Mouse (Mus musculus) neural tube, embryonic 14.5 days (tissue): Measurements from ENCODE around the gene Gm20403. TPM values are rescaled to one million over a fixed set of nuclear protein-coding genes. Genes with fewer than 3 reads are reported as not detected.

ENCODE experiments used
- ATAC-seq: fragments of 200-750 bp; cut with Nextera tagmentation; 2 replicates; pipeline ENCODE4 v1.8.0; 2017; ENCODE audit warnings: low read depth, mild to moderate bottlenecking, moderate TSS enrichment, moderate library complexity
- H3K27ac ChIP-seq: fragments of 300-500 bp; sonication (generic); 2 replicates; pipeline ENCODE4 v1.5.1; 2014; ENCODE audit warnings: low read depth, mild to moderate bottlenecking, control low read depth, low read length, moderate library complexity, mixed read lengths
- H3K27me3 ChIP-seq: fragments of 300-500 bp; sonication (generic); 2 replicates; pipeline ENCODE4 v1.6.1; 2014; ENCODE audit warnings: low read length; ENCODE audit not compliant: control insufficient read depth, insufficient read depth
- H3K36me3 ChIP-seq: fragments of 300-500 bp; sonication (generic); 2 replicates; pipeline ENCODE4 v1.6.1; 2014; ENCODE audit warnings: low read length, mixed read lengths; ENCODE audit not compliant: control insufficient read depth, insufficient read depth
- H3K4me1 ChIP-seq: fragments of 300-500 bp; sonication (generic); 2 replicates; pipeline ENCODE4 v1.6.1; 2014; ENCODE audit warnings: low read length; ENCODE audit not compliant: control insufficient read depth, insufficient read depth
- H3K4me2 ChIP-seq: fragments of 300-500 bp; sonication (generic); 2 replicates; pipeline ENCODE4 v1.6.1; 2014; ENCODE audit warnings: mild to moderate bottlenecking, low read depth, low read length, control low read depth
- H3K4me3 ChIP-seq: fragments of 300-500 bp; sonication (generic); 2 replicates; pipeline ENCODE4 v1.5.1; 2014; ENCODE audit warnings: low read depth, low read length, control low read depth, mixed read lengths
- H3K9ac ChIP-seq: fragments of 300-500 bp; sonication (generic); replicated peaks from 2 replicates; pipeline ENCODE4 v1.6.1; 2014; ENCODE audit warnings: low read depth, mild to moderate bottlenecking, control low read depth, low read length, mixed read lengths
- H3K9me3 ChIP-seq: fragments of 300-500 bp; sonication (generic); 2 replicates; pipeline ENCODE4 v1.6.1; 2016; ENCODE audit warnings: low read length; ENCODE audit not compliant: control insufficient read depth
- WGBS: fragments of 180-500 bp; shearing (Covaris S2); extraction: QIAGEN DNeasy Blood & Tissue Kit; methylation state at CpG from one replicate; pipeline ENCODE4 v1.1.7; 2014; 5-methylcytosine and 5-hydroxymethylcytosine counted together
- polyA plus RNA-seq: library from polyadenylated mRNA; unstranded; fragments of >200 nt; fragmentation: Nextera tagmentation; extraction: Ambion mirVana; gene quantifications from 2 replicates; pipeline ENCODE4 v1.2.1, GENCODE M21; 2014

Gm20403 gene
- polyA plus RNA-seq: not detected in 2 replicates

DNA sequence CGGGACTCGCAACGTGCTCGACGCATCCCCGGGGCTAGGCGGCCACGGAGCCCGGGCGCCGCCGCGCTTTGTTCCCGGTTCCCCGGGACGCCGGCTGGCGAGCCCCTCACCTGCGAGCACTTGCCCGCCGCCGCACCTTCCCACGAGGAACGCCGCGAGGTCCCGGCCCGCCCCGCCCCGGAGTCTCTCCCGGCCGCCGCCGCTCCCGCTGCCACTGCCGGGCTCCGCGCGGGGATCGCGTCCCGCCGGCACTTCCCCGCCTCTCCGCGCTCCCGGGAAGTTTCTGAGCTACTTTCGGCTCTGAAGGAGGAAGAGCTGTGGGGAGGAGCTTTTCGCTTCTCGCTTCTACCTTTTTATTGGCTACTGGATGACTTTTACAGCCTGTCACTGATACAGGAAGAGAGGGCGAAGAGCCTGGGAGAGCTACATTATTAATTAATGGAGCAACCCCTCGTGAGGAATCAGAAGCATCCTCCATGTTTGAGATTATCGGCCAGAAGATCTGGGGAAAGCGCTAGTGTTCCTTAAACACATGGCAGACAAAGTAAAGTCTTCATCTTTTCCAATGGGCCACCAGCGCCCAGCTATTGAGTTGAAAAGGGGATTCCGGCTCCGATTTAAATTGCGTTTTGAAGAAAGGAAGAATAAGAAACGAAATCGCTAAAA lies at the start of gene Gm20403:
Gene Gm20403 (minus strand): TSS at position 478 of the 666 bp plus-strand sequence.
- H3K36me3 ChIP-seq: no peaks in the 10 kb centered on the region
- peak within 1 kb of the TSS; percentile 87 for H3K4me3 ChIP-seq
- peak within 1 kb of the TSS; percentile 83 for H3K4me2 ChIP-seq
- peak within 1 kb of the TSS; percentile 71 for H3K9ac ChIP-seq
- ATAC-seq: peak; percentile 81
- no peaks in the 10 kb centered on the region; the same call in 1 of the 2 replicates for H3K27me3 ChIP-seq
- WGBS: under 1% methylated on average over 42 of the region's 60 CpGs
- no peaks in the 10 kb centered on the region for H3K9me3 ChIP-seq
- H3K4me1 ChIP-seq: 0 out of 2 replicates have a peak, but pooled peaks cover 3% of the 10 kb centered on the region
- peak within 1 kb of the TSS; percentile 69 for H3K27ac ChIP-seq

GRCm38 (mm10) chr12:55027088-55027487 lies 40.8 kb upstream of the Gm20403 start:
- H3K4me3 ChIP-seq: no peak overlapping the region
- H3K9me3 ChIP-seq: no peaks in the 10 kb centered on the region
- H3K27me3 ChIP-seq: no peaks in the 10 kb centered on the region
- no peak overlapping the region for H3K9ac ChIP-seq
- no peak overlapping the region for H3K27ac ChIP-seq
- WGBS: 69% methylated on average over 3 of the region's 3 CpGs
- H3K36me3 ChIP-seq: no peaks in the 10 kb centered on the region
- H3K4me2 ChIP-seq: no peak overlapping the region
- no peaks in the 10 kb centered on the region for H3K4me1 ChIP-seq
- no peak for ATAC-seq

GRCm38 (mm10) chr12:55023284-55023683 lies 37.0 kb upstream of the Gm20403 start:
- H3K9me3 ChIP-seq: no peaks in the 10 kb centered on the region
- no peak overlapping the region for H3K27ac ChIP-seq
- H3K9ac ChIP-seq: no peak overlapping the region
- H3K4me1 ChIP-seq: no peaks in the 10 kb centered on the region
- ATAC-seq: no peak
- no peaks in the 10 kb centered on the region for H3K27me3 ChIP-seq
- no peaks in the 10 kb centered on the region for H3K36me3 ChIP-seq
- H3K4me2 ChIP-seq: no peak overlapping the region
- no peak overlapping the region for H3K4me3 ChIP-seq
- WGBS: 80% methylated on average over 2 of the region's 2 CpGs

- Histone ChIP-seq H3K4me3 (no peak overlapping the region), H3K4me1 (no peaks in the 10 kb centered on the region), H3K36me3 (no peaks in the 10 kb centered on the region), H3K4me2 (no peak overlapping the region), H3K9me3 (no peaks in the 10 kb centered on the region), H3K27ac (no peak overlapping the region), H3K27me3 (no peaks in the 10 kb centered on the region), H3K9ac (no peak overlapping the region)
- no peak for ATAC-seq
- 90% methylated on average over 7 of the region's 7 CpGs for WGBS
Observed at GRCm38 (mm10) chr12:55019421-55019877, 33.1 kb upstream of the Gm20403 start.

DNA sequence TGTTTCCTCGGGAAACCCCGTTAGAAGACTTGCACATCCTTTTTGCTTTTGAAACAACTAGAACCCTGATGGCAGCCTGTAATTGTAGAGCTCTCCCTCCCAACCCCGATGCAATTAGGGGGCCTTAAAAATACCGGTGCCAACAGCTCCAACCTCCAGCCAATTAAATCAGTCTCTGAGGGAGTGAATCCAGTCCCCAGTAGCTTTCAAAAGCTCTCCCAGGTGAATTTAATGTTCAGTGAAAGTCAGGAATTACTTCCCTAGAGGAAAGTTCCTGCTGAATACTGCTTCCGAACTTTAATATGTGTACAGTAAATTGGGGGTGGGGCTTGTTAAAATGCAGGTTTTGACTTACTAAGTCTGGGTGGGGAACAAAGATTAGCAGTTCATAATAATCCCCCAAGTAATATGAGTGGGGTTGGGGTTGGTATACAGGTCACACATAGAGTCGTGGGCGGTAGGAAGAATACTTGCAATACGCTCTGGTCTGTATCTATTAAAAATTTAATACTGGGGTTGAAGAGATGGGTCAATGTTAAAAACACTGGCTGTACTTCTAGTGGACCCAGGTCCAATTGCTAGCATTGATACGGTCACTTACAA lies 30.9 kb upstream of the Gm20403 start:
- ATAC-seq: no peak

DNA sequence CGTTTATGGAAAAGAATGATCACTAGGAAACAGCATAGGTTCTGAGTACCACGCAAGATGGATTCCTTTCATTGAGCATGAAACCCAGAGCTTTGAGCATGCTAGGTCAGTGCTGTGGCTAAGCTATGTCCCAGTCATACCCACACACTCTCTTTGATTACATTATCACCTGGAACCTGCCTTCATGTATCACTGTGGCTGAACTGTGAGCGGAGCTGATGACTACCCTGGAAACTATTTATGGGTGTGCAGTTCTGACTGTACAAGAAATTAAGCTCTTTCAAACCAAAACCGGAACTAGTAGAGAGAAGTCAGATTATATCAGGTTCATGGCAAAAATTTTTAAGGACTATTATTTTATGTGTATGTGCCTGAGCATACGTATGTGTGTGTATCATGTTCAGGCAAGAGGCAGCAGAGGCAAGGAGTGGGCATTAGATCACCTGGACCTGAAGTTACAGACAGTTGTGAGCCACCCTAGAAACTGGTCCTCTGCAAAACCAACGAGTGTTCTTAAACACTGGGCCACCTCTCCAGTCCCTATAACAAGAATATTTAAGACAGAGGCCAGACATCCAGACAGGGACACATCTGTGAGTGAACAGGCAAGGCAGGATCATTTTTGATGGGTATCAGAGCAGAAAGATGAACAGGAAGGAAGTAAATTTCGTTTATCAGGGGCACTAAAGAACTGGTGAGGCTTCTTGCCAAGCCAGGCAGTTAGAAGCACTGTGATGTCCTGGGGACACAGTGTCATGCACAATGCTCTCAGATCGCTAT lies 30.2 kb upstream of the Gm20403 start:
- Histone ChIP-seq H3K4me3 (no peak overlapping the region), H3K4me2 (no peak overlapping the region), H3K36me3 (no peaks in the 10 kb centered on the region), H3K27me3 (no peaks in the 10 kb centered on the region), H3K9me3 (no peaks in the 10 kb centered on the region), H3K9ac (no peak overlapping the region), H3K4me1 (no peaks in the 10 kb centered on the region), H3K27ac (no peak overlapping the region)
- 71% methylated on average over 8 of the region's 8 CpGs for WGBS
- no peak for ATAC-seq

More for the DNA sequence above, 30.9 kb upstream of the Gm20403 start:
- H3K4me2 ChIP-seq: no peak overlapping the region
- H3K4me1 ChIP-seq: no peaks in the 10 kb centered on the region
- H3K36me3 ChIP-seq: no peaks in the 10 kb centered on the region
- no peak overlapping the region for H3K4me3 ChIP-seq
- no peaks in the 10 kb centered on the region for H3K9me3 ChIP-seq
- no peaks in the 10 kb centered on the region for H3K27me3 ChIP-seq
- H3K9ac ChIP-seq: no peak overlapping the region
- H3K27ac ChIP-seq: no peak overlapping the region
- 49% methylated on average over 9 of the region's 9 CpGs for WGBS

- Histone ChIP-seq H3K27me3 (no peaks in the 10 kb centered on the region), H3K9me3 (no peaks in the 10 kb centered on the region), H3K4me2 (no peak overlapping the region), H3K4me3 (no peak overlapping the region), H3K27ac (no peak overlapping the region), H3K4me1 (no peaks in the 10 kb centered on the region), H3K9ac (no peak overlapping the region), H3K36me3 (no peaks in the 10 kb centered on the region)
- ATAC-seq: no peak
- 92% methylated on average over 5 of the region's 5 CpGs for WGBS
Observed at GRCm38 (mm10) chr12:55015428-55015827, 29.1 kb upstream of the Gm20403 start.

GRCm38 (mm10) chr12:55013626-55014398 lies 27.5 kb upstream of the Gm20403 start, which contains the start of gene Baz1a:
TSS of gene Baz1a (minus strand) at chr12:55014348.
- Histone ChIP-seq H3K36me3 (no peaks in the 10 kb centered on the region), H3K4me3 (no peak within 1 kb of the TSS), H3K4me2 (no peak within 1 kb of the TSS), H3K27me3 (no peaks in the 10 kb centered on the region), H3K9ac (no peak within 1 kb of the TSS), H3K4me1 (no peaks in the 10 kb centered on the region), H3K9me3 (no peaks in the 10 kb centered on the region), H3K27ac (no peak within 1 kb of the TSS)
- 90% methylated on average over 6 of the region's 6 CpGs for WGBS
- ATAC-seq: no peak
